Mouse (Mus musculus) forelimb bud, embryonic 11.5 days (tissue): Measurements from ENCODE around the gene Insl3.
A peak's percentile ranks its signal among the peaks of the same experiment; 100 is the strongest.
"Not testable (repeated sequence)": the region's sequence is repeated elsewhere in the genome, so short reads cannot be mapped to it uniquely, and the experiment has no call there.

Experiments
- DNase-seq: peaks from one replicate; pipeline ENCODE4 v3.0.0-alpha.2; 2012; ENCODE audit warnings: low read depth, low spot score

Gene Insl3

GRCm38 (mm10) chr8:71676803-71677202 lies 12.2 kb upstream of the Insl3 start:
- DNase-seq, result no peak

GRCm38 (mm10) chr8:71677555-71677954 lies 11.5 kb upstream of the Insl3 start:
- no peak for DNase-seq

- no peak for DNase-seq
Measured at GRCm38 (mm10) chr8:71678216-71678615, 10.8 kb upstream of the Insl3 start.

- DNase-seq, result no peak
Measured at GRCm38 (mm10) chr8:71679116-71679515, 9.9 kb upstream of the Insl3 start.

- DNase-seq, result no peak
Measured at GRCm38 (mm10) chr8:71679550-71680168, 9.4 kb upstream of the Insl3 start.

- DNase-seq, result no peak
Measured at GRCm38 (mm10) chr8:71680471-71680870, 8.5 kb upstream of the Insl3 start.

DNA sequence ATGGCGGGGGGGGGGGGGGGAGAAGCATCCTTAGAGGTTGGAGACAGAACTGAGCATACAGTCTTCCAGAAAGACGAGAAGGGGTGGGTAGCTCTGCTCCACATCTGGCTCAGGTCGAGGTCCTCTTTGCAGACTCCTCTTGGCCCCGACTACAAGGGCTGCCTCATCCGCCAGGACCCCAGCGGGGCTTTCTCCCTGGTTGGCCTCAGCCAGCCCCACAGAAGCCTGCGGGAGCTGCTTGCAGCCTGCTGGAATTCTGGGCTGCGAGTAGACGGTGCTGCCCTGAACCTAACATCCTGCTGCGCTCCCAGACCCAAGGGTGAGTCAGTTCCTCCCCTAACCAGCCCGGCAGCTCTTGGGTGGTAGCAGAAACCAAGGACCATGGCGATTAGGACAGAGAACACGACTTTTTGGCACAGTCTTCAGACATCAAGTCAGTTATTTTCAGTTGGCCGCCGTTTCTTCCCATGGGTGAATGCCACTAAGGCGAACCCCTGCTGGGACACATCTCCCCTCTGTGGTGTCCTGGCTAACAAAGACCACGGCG lies 7.6 kb upstream of the Insl3 start:
- no peak for DNase-seq

GRCm38 (mm10) chr8:71682832-71683231 lies 6.2 kb upstream of the Insl3 start:
- no peak for DNase-seq

DNA sequence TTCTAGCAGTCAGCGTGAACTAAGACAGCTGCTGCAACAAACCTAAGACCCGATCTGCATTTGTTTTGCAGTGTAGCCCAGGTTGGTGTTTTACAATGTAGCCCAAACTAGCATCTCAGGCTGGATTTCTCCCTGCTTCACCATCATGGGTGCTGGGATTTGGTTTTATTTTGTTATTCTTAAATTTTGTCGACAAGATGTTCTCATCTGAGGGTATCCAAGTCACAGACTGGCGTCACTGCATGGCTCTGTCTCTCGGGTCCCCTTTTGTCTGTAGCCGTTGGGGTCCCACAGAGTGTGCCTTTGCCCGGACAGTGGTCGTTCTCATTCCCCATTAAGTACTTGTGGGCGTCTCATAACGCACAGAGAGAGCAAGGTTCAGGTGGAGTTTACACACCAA lies 4.3 kb upstream of the Insl3 start:
- no peak for DNase-seq

DNA sequence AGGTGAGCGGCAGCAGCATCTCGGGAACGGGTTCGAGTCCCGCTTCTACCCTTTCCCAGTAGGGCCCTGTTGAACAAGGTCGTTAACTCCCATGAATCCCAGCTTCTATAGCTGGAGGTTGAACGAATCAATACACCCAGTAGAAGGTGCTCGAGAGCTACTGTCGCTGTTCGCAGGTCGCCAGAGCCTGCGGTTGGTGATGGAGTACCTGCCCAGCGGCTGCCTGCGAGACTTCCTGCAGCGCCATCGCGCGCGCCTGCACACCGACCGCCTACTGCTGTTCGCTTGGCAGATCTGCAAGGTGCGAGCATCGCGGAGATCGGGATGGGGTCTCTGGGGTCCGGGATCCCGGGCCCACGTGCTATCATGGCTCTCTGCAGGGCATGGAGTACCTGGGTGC lies 3.4 kb upstream of the Insl3 start:
- DNase-seq, result peak; percentile 38

DNA sequence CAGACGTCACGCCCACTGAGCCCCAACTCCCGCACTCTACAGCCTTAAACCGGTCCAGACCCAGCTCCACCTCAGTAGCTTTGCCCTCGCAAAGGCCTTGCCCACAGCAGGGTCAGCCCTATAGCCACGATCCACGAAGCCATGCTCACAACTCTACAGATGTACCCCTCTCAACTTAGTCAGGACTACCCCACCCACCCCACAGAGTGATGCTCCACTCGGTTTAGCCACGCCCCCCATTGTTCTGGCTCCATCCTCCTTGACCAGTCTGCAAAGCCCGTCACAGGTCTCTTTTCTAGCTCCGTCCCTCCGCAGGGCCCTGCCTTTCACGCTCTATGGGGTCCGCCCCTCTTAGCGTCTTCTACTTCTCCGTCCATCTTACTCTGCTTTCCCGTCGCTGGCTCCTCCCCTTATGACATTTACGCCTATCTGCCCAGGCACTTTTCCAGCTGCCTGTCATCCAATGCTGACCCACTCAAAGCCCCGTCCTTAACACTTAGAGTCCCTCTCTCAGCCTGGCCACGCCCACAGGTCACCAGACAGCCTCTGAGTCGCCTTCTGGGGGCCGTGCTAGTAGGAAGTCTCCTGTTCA lies 2.8 kb upstream of the Insl3 start:
- DNase-seq, result no peak

DNA sequence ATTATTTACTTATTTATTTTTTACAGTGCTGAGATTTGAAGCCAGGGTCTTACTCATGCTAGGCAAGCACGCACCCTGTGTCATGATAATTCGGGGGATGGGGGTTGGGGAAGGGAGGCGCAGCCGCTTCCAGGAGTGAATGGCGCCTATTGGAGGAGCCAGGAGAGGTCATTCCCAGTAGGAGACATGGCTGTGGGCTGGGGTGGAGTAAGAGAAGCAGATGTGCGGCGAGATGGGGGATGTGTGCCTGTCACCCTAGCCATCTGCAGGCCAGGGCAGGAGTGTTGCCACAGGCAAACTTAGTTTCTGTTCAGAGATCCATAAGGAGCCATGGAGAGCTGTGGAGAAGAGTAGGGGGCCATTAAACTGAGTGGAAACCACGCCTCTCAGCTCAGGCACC lies 1.4 kb upstream of the Insl3 start:
- no peak for DNase-seq

- DNase-seq, result no peak
Measured at GRCm38 (mm10) chr8:71692509-71692908, 3.5 kb downstream of the Insl3 start.

GRCm38 (mm10) chr8:71693166-71694041 lies 4.4 kb downstream of the Insl3 start:
- DNase-seq, result no peak

GRCm38 (mm10) chr8:71695456-71695855 lies 6.4 kb downstream of the Insl3 start:
- DNase-seq, result not testable (repeated sequence)

DNA sequence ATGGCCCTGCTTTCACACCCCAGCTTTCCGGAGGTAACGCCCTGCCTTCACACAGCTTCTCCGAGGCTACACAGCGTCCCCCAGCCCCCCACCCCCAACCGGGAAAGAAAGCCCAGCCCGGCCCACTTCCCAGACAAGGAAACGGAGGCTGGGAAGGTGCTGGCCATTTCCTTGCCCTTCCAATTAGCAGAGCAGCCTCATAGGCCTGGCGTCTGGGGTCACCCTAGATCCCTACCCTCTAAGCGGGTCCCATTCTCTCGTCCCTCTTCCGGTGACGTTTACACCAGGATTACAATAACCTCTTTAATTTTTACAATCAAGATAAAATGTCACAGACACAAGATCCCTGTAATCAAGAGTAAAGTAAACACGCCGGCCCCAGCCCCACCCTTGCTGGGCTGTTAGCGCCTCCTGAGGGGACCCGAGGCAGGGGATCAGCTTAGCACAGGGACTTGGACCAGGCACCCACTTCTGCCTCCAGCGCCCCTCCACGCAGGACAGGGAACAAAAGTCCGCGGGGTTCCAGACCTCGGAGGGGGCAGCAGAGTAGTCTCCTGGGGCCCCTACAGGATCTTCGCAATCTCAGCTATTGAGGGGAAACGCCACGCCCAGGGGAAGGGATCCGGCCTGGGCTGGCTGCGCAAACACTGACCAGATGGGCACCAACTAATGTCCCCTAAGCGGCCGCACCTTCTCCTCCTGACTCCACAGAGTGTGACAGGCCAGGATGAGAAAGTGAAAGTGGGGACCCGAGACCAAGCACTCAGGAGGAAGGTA lies 11.7 kb downstream of the Insl3 start:
- no peak for DNase-seq

DNA sequence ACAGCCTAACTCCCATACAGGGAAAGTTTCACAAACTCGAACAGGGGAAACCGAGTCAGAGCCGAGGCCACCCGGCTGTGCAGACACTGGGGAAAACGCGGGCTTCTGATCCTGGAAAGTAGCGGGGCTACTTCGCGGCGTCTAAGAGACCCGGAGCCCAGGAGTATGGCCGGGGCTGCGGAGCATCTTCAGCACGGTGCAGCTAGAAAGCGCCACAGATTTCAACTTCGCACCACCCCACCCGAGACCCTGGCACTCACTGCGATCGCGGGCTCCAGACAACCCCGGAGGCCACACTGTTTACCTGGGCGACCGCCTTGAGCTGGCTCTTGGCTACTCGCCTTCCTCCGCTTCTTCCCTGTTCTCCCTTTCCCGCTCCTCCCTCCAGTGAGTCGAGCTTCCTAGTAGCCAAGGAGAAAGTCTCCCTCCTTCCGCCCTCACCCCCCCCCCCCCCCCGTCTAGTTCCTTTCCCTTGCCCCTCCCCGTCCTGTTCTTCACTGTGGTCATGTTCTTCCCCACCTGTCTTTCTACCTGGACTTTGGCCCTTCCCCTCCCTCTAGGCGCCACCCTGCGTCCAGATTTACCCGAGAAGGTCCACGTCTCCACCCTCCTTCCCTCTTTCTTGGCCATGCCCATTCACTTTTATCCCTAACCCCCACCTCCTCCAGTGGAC lies 12.5 kb downstream of the Insl3 start, which contains the start of gene B3gnt3:
Gene B3gnt3 (minus strand): TSS at position 376 of the 673 bp plus-strand sequence.
- DNase-seq, result no peak

DNA sequence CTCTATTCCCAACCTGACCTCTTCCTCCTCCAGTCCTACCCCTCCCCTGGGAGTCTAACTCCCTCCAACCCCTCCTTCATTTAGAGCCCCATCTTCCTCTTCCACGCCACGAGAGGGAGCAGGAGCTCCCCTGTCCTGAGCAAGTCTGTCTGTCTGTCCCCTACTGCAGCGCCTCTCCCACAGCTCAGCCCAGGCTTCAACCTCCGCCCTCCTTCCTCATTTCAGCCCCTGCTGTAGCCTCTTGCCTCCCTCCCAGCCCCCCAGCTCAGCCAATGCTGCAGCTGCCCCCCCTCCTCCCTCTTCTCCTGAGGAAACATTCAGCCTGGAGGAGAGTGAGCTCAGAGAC lies 13.0 kb downstream of the Insl3 start:
- DNase-seq, result no peak

- DNase-seq, result no peak
Measured at GRCm38 (mm10) chr8:71702923-71703322, 13.9 kb downstream of the Insl3 start.

GRCm38 (mm10) chr8:71703400-71703799 lies 14.4 kb downstream of the Insl3 start:
- DNase-seq, result not testable (repeated sequence)

DNA sequence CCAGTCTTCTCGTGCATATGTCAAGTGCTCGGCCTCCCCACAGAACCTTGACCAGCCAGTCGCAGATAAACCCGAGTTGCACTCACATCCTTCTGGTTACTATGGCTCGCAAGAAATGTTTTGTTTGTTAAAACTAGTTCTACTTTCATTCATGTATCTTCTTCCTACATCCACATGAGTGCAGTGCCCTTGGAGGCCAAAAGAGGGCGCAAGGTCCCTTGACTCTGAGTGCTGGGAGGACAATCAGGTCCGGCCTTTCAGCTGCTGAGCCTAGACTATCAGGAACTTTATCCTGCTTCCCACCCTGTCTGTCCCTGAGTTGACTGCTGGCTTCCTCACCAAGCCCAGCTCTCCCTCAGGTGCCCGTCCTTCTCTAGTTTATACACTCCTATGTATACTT lies 18.9 kb downstream of the Insl3 start:
- no peak for DNase-seq
